Mouse (Mus musculus) liver, embryonic 14.5 days (tissue): Measurements from ENCODE around the gene Mlip. TPM values are rescaled to one million over a fixed set of nuclear protein-coding genes. Genes with fewer than 3 reads are reported as not detected.
A peak's percentile ranks its signal among the peaks of the same experiment; 100 is the strongest.

Experiments
- ATAC-seq: fragments of 200-750 bp; cut with Nextera tagmentation; 2 replicates; pipeline ENCODE4 v1.8.0; 2017; ENCODE audit warnings: moderate number of reproducible peaks, mild to moderate bottlenecking, moderate library complexity; ENCODE audit not compliant: insufficient read depth
- DNase-seq, 3 experiments: peaks; one replicate each; pipeline ENCODE4 v3.0.0-alpha.2; 2012 to 2013; ENCODE audit warnings: low read depth in 3 of 3, low spot score in 3 of 3
- H3K27ac ChIP-seq: fragments of 300-500 bp; sonication (generic); 2 replicates; pipeline ENCODE4 v1.5.1; 2014; ENCODE audit warnings: moderate library complexity, mild to moderate bottlenecking, control low read depth, inconsistent platforms
- H3K27me3 ChIP-seq: fragments of 300-500 bp; sonication (generic); 2 replicates; pipeline ENCODE4 v1.6.1; 2014; ENCODE audit warnings: mild to moderate bottlenecking, low read length, moderate library complexity; ENCODE audit not compliant: control insufficient read depth, insufficient read depth
- H3K36me3 ChIP-seq: fragments of 300-500 bp; sonication (generic); replicated peaks from 2 replicates; pipeline ENCODE4 v1.6.1; 2014; ENCODE audit warnings: low read depth; ENCODE audit not compliant: control insufficient read depth, insufficient read depth
- H3K4me1 ChIP-seq, 2 experiments: fragments of 200-500 bp in 1 of 2; fragments of 300-500 bp in 1 of 2; sonication (generic) in 1 of 2; replicated peaks; 2 replicates each; pipeline ENCODE4 v1.6.1; 2012 to 2014; ENCODE audit warnings: antibody characterized with exemption in 1 of 2, inconsistent platforms in 1 of 2, low read length in 1 of 2; ENCODE audit not compliant: control insufficient read depth in 2 of 2, insufficient read depth in 2 of 2
- H3K4me2 ChIP-seq: fragments of 300-500 bp; sonication (generic); 2 replicates; pipeline ENCODE4 v1.6.1; 2014; ENCODE audit warnings: low read depth, mild to moderate bottlenecking, control low read depth, moderate library complexity
- H3K4me3 ChIP-seq, 2 experiments: fragments of 200-500 bp in 1 of 2; fragments of 300-500 bp in 1 of 2; sonication (generic) in 1 of 2; 2 replicates each; pipeline ENCODE4 v1.5.1; 2012 to 2014; ENCODE audit warnings: low read depth in 2 of 2, low read length in 2 of 2, mild to moderate bottlenecking in 2 of 2, control low read depth in 1 of 2, inconsistent platforms in 1 of 2, moderate library complexity in 1 of 2; ENCODE audit not compliant: insufficient read depth in 1 of 2
- H3K9ac ChIP-seq: fragments of 300-500 bp; sonication (generic); replicated peaks from 2 replicates; pipeline ENCODE4 v1.6.1; 2014; ENCODE audit warnings: mild to moderate bottlenecking, control low read depth, moderate library complexity
- H3K9me3 ChIP-seq: fragments of 300-500 bp; sonication (generic); 2 replicates; pipeline ENCODE4 v1.6.1; 2016; ENCODE audit warnings: low read length, mixed read lengths; ENCODE audit not compliant: control insufficient read depth
- CTCF ChIP-seq: IDR thresholded peaks from 2 replicates; pipeline ENCODE4 v1.5.1; 2016; ENCODE audit warnings: antibody characterized with exemption, low read depth, control low read depth
- EP300 ChIP-seq: IDR thresholded peaks from 2 replicates; pipeline ENCODE4 v1.6.1; 2016; ENCODE audit warnings: antibody characterized with exemption, low read depth
- WGBS: fragments of 180-500 bp; shearing (Covaris S2); extraction: QIAGEN DNeasy Blood & Tissue Kit; methylation state at CpG from one replicate; pipeline ENCODE4 v1.1.7; 2014; ENCODE audit not compliant: insufficient replicate concordance; 5-methylcytosine and 5-hydroxymethylcytosine counted together
- polyA plus RNA-seq, 2 experiments: library from polyadenylated mRNA; depleted of rRNA in 1 of 2; stranded (reverse) in 1 of 2; unstranded in 1 of 2; fragments of >200 nt; fragmentation: Nextera tagmentation in 1 of 2; extraction: Ambion mirVana in 1 of 2; gene quantifications; 2 replicates each; pipeline versions ENCODE4 v1.2.1 to v1.2.3; 2012 to 2014

The Mlip gene
- polyA plus RNA-seq, 2 experiments: not detected

DNA sequence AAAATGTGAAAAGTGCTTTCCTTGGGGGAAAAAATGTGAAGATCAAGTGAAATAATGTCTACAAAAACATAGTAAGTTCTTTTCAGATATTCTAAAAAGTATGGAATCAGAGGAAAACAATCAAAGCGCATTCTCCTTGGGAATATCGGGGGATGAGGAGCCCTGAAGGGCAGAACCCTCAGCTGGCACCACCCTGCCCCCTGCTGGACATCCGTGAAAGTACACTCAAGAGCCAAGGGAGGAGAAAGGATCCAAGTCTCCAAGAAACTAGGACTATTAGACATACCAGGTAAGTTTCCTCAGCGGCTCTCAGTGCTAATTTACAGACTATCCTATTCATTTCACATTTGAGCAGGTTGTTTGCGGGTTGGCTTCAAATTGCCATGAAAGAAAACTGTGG, 28.8 kb upstream of the Mlip start:
- DNase-seq (no peak), ATAC-seq (no peak)
- Histone ChIP-seq H3K4me3 (no peak overlapping the region), H3K36me3 (no peaks in the 10 kb centered on the region), H3K27ac (no peak overlapping the region), H3K9ac (no peak overlapping the region), H3K4me2 (no peak overlapping the region), H3K9me3 (no peaks in the 10 kb centered on the region), H3K4me1 (no peaks in the 10 kb centered on the region), H3K27me3 (no peaks in the 10 kb centered on the region)
- TF ChIP-seq CTCF (peak; percentile 88), EP300 (no peak)
- 7% methylated on average over 5 of the region's 5 CpGs for WGBS

GRCm38 (mm10) chr9:77379625-77380024, 26.9 kb upstream of the Mlip start:
- no peak for ATAC-seq
- H3K4me2 ChIP-seq: no peak overlapping the region
- peak in 1 of 3 experiments; percentile 13 for DNase-seq
- no peak overlapping the region for H3K4me3 ChIP-seq
- H3K36me3 ChIP-seq: no peaks in the 10 kb centered on the region
- H3K4me1 ChIP-seq: no peaks in the 10 kb centered on the region
- H3K27me3 ChIP-seq: no peaks in the 10 kb centered on the region
- no peaks in the 10 kb centered on the region for H3K9me3 ChIP-seq
- H3K9ac ChIP-seq: no peak overlapping the region
- TF ChIP-seq CTCF (peak; percentile 78), EP300 (no peak)
- WGBS: 31% methylated on average over 5 of the region's 5 CpGs
- H3K27ac ChIP-seq: no peak overlapping the region

GRCm38 (mm10) chr9:77377696-77378095, 24.9 kb upstream of the Mlip start:
- ATAC-seq: no peak
- Histone ChIP-seq H3K9ac (no peak overlapping the region), H3K4me2 (no peak overlapping the region), H3K4me1 (no peaks in the 10 kb centered on the region), H3K27ac (no peak overlapping the region), H3K4me3 (no peak overlapping the region), H3K27me3 (no peaks in the 10 kb centered on the region), H3K36me3 (no peaks in the 10 kb centered on the region), H3K9me3 (no peaks in the 10 kb centered on the region)
- WGBS: 68% methylated on average over 10 of the region's 10 CpGs
- TF ChIP-seq CTCF (no peak), EP300 (no peak)
- DNase-seq: no peak

- ATAC-seq (no peak), DNase-seq (no peak)
- no peak overlapping the region for H3K4me3 ChIP-seq
- WGBS: 44% methylated on average over 10 of the region's 10 CpGs
- no peak overlapping the region for H3K27ac ChIP-seq
- no peaks in the 10 kb centered on the region for H3K36me3 ChIP-seq
- H3K4me2 ChIP-seq: no peak overlapping the region
- H3K4me1 ChIP-seq: no peaks in the 10 kb centered on the region
- H3K27me3 ChIP-seq: no peaks in the 10 kb centered on the region
- H3K9ac ChIP-seq: no peak overlapping the region
- TF ChIP-seq EP300 (no peak), CTCF (peak; percentile 72)
- no peaks in the 10 kb centered on the region for H3K9me3 ChIP-seq
Observed at GRCm38 (mm10) chr9:77377082-77377481, 24.3 kb upstream of the Mlip start.

DNA sequence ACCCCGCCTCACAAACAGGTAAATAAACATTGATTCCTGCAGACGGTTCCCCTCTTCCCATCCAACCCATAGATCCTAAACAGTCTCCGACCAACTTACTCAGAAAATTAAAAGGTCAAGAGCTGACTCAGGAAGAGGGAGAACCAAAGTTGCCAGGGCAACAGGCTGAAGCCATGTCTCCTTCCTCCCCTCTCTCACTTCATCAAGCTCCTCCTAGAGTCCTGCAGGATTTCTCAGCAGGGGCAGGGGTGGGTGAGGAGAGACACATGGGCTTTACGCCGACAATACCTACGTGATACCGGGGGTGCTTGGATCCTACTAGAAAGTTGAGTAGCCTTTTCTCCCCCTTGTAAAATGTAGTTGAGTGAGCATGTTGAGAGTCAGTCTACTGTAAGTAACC, 23.8 kb upstream of the Mlip start:
- H3K4me1 ChIP-seq: no peaks in the 10 kb centered on the region
- H3K27ac ChIP-seq: no peak overlapping the region
- TF ChIP-seq CTCF: no peak
- no peak for TF ChIP-seq EP300
- no peak for ATAC-seq
- no peak overlapping the region for H3K4me2 ChIP-seq
- 66% methylated on average over 7 of the region's 7 CpGs for WGBS
- DNase-seq: no peak
- H3K4me3 ChIP-seq: no peak overlapping the region
- no peak overlapping the region for H3K9ac ChIP-seq
- no peaks in the 10 kb centered on the region for H3K27me3 ChIP-seq
- no peaks in the 10 kb centered on the region for H3K36me3 ChIP-seq
- H3K9me3 ChIP-seq: no peaks in the 10 kb centered on the region

- no peak for TF ChIP-seq EP300
- no peak for TF ChIP-seq CTCF
- H3K4me1 ChIP-seq: no peaks in the 10 kb centered on the region
- 62% methylated on average over 3 of the region's 3 CpGs for WGBS
Observed at GRCm38 (mm10) chr9:77370706-77371105, 17.9 kb upstream of the Mlip start.

More at GRCm38 (mm10) chr9:77370706-77371105, 17.9 kb upstream of the Mlip start:
- Histone ChIP-seq H3K27me3 (no peaks in the 10 kb centered on the region), H3K9me3 (no peaks in the 10 kb centered on the region), H3K4me2 (no peak overlapping the region), H3K27ac (no peak overlapping the region), H3K9ac (no peak overlapping the region), H3K36me3 (no peaks in the 10 kb centered on the region), H3K4me3 (no peak overlapping the region)
- ATAC-seq (no peak), DNase-seq (no peak)
